Mouse (Mus musculus) bone marrow macrophage, adult 2 months (primary cell): ENCODE data around the gene A830031A19Rik.

Experiments
- CTCF ChIP-seq: IDR thresholded peaks from 2 replicates; pipeline ENCODE4 v1.5.1; 2012; ENCODE audit warnings: low read depth, mild to moderate bottlenecking, low read length, moderate library complexity
- POLR2A ChIP-seq: IDR thresholded peaks from 2 replicates; pipeline ENCODE4 v1.6.1; 2012; ENCODE audit warnings: mild to moderate bottlenecking, low read depth, low read length, borderline replicate concordance

DNA sequence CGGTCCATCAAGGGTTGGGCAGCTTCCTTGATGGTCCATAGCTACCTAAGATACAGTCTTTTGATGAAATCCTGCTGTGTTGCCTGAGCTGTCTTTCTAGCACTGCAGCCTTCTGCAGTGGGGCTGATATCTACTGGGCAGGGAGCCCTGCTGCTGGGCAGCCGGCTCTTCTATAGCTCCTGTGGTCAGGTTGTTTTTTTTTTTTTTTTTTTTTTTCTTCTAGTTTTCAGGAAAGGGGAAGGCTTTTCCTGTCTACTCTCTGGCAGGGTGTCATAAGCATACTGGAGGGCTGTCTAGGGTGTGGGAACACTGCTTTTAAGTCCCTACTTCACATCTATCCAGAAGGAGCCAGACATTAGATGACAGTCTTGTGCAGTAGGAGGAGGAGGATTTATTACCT is 27.5 kb upstream of the A830031A19Rik start:
- no peak for TF ChIP-seq CTCF
- no peak for TF ChIP-seq POLR2A
